In genomic region chr17:67008137-67008536, GRCm38 (mm10) we compare ENCODE assay signal across 19 mouse cellular contexts.
DNase-seq lines count a peak whose midpoint lies in the region; ATAC-seq lines count a peak whose summit lies in the region.
"Had no signal": no experiment of that assay in that cellular context is flagged by ENCODE, and none has a peak within 500 bp of the region (broad histone marks: within the 10 kb centered on the region; RNA-seq: fewer than 3 reads in every experiment).

No protein-coding gene starts in this region.

- no peak overlapping the region for H3K9ac ChIP-seq in heart, embryonic 15.5 days
- H3K9ac ChIP-seq in heart, embryonic 11.5 days (ENCODE audit: low read depth, low read length) = no peak overlapping the region
- H3K9ac ChIP-seq in limb, embryonic 15.5 days = no peak overlapping the region
- H3K9ac ChIP-seq: embryonic facial prominence, embryonic 12.5 days; forebrain, embryonic 12.5 days had no signal

- H3K27ac ChIP-seq in heart, embryonic 15.5 days = 0 out of 2 replicates have a peak overlapping the region, but pooled peaks have one; percentile 43
- H3K27ac ChIP-seq in heart, embryonic 11.5 days (ENCODE audit: low read depth, low read length) = no peak overlapping the region
- 0 out of 2 replicates have a peak overlapping the region, but pooled peaks have one; percentile 84 for H3K27ac ChIP-seq in limb, embryonic 15.5 days
- H3K27ac ChIP-seq in limb, embryonic 10.5 days = no peak overlapping the region
- H3K27ac ChIP-seq: embryonic facial prominence, embryonic 12.5 days; forebrain, embryonic 12.5 days had no signal

- no peak overlapping the region for H3K4me2 ChIP-seq in heart, embryonic 15.5 days
- no peak overlapping the region for H3K4me2 ChIP-seq in heart, embryonic 11.5 days
- H3K4me2 ChIP-seq in limb, embryonic 15.5 days = no peak overlapping the region
- H3K4me2 ChIP-seq: embryonic facial prominence, embryonic 12.5 days; forebrain, embryonic 12.5 days had no signal

- H3K27me3 ChIP-seq in heart, embryonic 15.5 days = no peaks in the 10 kb centered on the region
- no peaks in the 10 kb centered on the region for H3K27me3 ChIP-seq in heart, embryonic 11.5 days (ENCODE audit: control insufficient read depth, insufficient read depth, low read length)
- no peaks in the 10 kb centered on the region for H3K27me3 ChIP-seq in limb, embryonic 15.5 days
- H3K27me3 ChIP-seq in limb, embryonic 10.5 days (ENCODE audit: low read depth, poor library complexity, severe bottlenecking) = no peaks in the 10 kb centered on the region
- H3K27me3 ChIP-seq: CH12.LX; embryonic facial prominence, embryonic 12.5 days; forebrain, embryonic 12.5 days; Patski had no signal

- H3K36me3 ChIP-seq in heart, embryonic 15.5 days = no peaks in the 10 kb centered on the region
- H3K36me3 ChIP-seq in heart, embryonic 11.5 days (ENCODE audit: control insufficient read depth, insufficient read depth, low read length) = no peaks in the 10 kb centered on the region
- H3K36me3 ChIP-seq in limb, embryonic 15.5 days = no peaks in the 10 kb centered on the region
- H3K36me3 ChIP-seq in limb, embryonic 10.5 days = no peaks in the 10 kb centered on the region
- H3K36me3 ChIP-seq: embryonic facial prominence, embryonic 12.5 days; forebrain, embryonic 12.5 days had no signal

- no peaks in the 10 kb centered on the region for H3K9me3 ChIP-seq in heart, embryonic 15.5 days (replicated peaks)
- no peaks in the 10 kb centered on the region for H3K9me3 ChIP-seq in heart, embryonic 11.5 days (replicated peaks; ENCODE audit: control insufficient read depth, low read length)
- H3K9me3 ChIP-seq in limb, embryonic 15.5 days = no peaks in the 10 kb centered on the region
- H3K9me3 ChIP-seq in limb, embryonic 10.5 days (replicated peaks) = no peaks in the 10 kb centered on the region
- H3K9me3 ChIP-seq: embryonic facial prominence, embryonic 12.5 days; forebrain, embryonic 12.5 days had no signal

- intact Hi-C loops in heart, postnatal 25 days (cut with DNase I) = no loop called here

- no peak overlapping the region for H3K4me3 ChIP-seq in heart, embryonic 15.5 days
- H3K4me3 ChIP-seq in heart, embryonic 11.5 days (ENCODE audit: low read depth, low read length) = no peak overlapping the region
- H3K4me3 ChIP-seq in limb, embryonic 15.5 days = no peak overlapping the region
- no peak overlapping the region for H3K4me3 ChIP-seq in limb, embryonic 10.5 days
- H3K4me3 ChIP-seq: embryonic facial prominence, embryonic 12.5 days; forebrain, embryonic 12.5 days had no signal

- DNase-seq in heart, adult 11 months = peak; percentile 55
- no peak for DNase-seq in heart, postnatal 25 days (ENCODE audit: low spot score)
- DNase-seq in limb, embryonic 10.5 days (ENCODE audit: low spot score) = no peak
- DNase-seq: adrenal gland, postnatal 14 days; cerebellum, adult 11-12 months; cerebellum, adult 9-10 months; cerebellum, postnatal 25 days; gastrocnemius, postnatal 25 days; heart, postnatal 10 days; kidney, adult 11 months had no signal

- H3K4me1 ChIP-seq in heart, embryonic 15.5 days (replicated peaks) = no peaks in the 10 kb centered on the region
- H3K4me1 ChIP-seq in heart, embryonic 11.5 days (ENCODE audit: control insufficient read depth, insufficient read depth, low read length) = no peaks in the 10 kb centered on the region
- H3K4me1 ChIP-seq in limb, embryonic 15.5 days = peaks cover 5% of the 10 kb centered on the region; the same call in 1 of the 2 replicates
- H3K4me1 ChIP-seq in limb, embryonic 10.5 days = no peaks in the 10 kb centered on the region; the same call in 1 of the 2 replicates
- H3K4me1 ChIP-seq: embryonic facial prominence, embryonic 12.5 days had no signal

- 91% methylated on average over 9 of the region's 9 CpGs for WGBS in heart, embryonic 15.5 days
- WGBS in heart, embryonic 11.5 days (ENCODE audit: insufficient replicate concordance) = 84% methylated on average over 9 of the region's 9 CpGs
- 93% methylated on average over 9 of the region's 9 CpGs for WGBS in limb, embryonic 15.5 days
- 93% methylated on average over 9 of the region's 9 CpGs for WGBS in limb, embryonic 10.5 days

- ATAC-seq in heart, embryonic 15.5 days (replicated peaks; ENCODE audit: insufficient number of reproducible peaks, insufficient read depth, low FRiP score, low read depth) = no peak
- no peak for ATAC-seq in heart, embryonic 11.5 days (replicated peaks; ENCODE audit: insufficient number of reproducible peaks, low FRiP score, low TSS enrichment)
- ATAC-seq in limb, embryonic 15.5 days (ENCODE audit: insufficient number of reproducible peaks, low FRiP score, low TSS enrichment, low read depth) = no peak
- ATAC-seq: activated CD4-positive, CD25-positive, alpha-beta regulatory T cell, adult 4 months; forebrain, embryonic 16.5 days; Patski had no signal

Comparison
In these comparisons a context has a peak if more than half of its experiments do, and no peak if none do; other contexts are left out.
1. H3K27ac ChIP-seq: peak in heart, embryonic 15.5 days (single experiment) and limb, embryonic 15.5 days (single experiment); none in heart, embryonic 11.5 days (single experiment) and limb, embryonic 10.5 days (single experiment).